Mouse (Mus musculus) heart, adult 2 months (tissue): ENCODE measurements around the gene Zbtb22. TPM values are rescaled to one million over a fixed set of nuclear protein-coding genes. Genes with fewer than 3 reads are reported as not detected.

ENCODE experiments used
- DNase-seq, 2 experiments: peaks; one replicate each; pipeline ENCODE4 v3.0.0; 2021
- H3K27ac ChIP-seq: fragments of 200-600 bp; 2 replicates; pipeline ENCODE4 v1.8.1; 2022
- H3K27me3 ChIP-seq: fragments of 200-500 bp; 2 replicates; pipeline ENCODE4 v1.6.1; 2012; ENCODE audit warnings: mild to moderate bottlenecking, low read length, inconsistent platforms, mixed read lengths; ENCODE audit not compliant: control insufficient read depth, insufficient read depth
- H3K36me3 ChIP-seq: fragments of 200-500 bp; 2 replicates; pipeline ENCODE4 v1.6.1; 2012; ENCODE audit warnings: low read length, inconsistent platforms; ENCODE audit not compliant: control insufficient read depth, insufficient read depth
- H3K4me1 ChIP-seq: fragments of 200-500 bp; 2 replicates; pipeline ENCODE4 v1.6.1; 2011; ENCODE audit warnings: low read length; ENCODE audit not compliant: control insufficient read depth, insufficient read depth
- H3K4me3 ChIP-seq: fragments of 200-600 bp; 2 replicates; pipeline ENCODE4 v1.8.1; 2022
- H3K79me2 ChIP-seq: fragments of 200-500 bp; replicated peaks from 2 replicates; pipeline ENCODE4 v1.6.1; 2012; ENCODE audit warnings: mild to moderate bottlenecking, inconsistent platforms, low read length, moderate library complexity, mixed read lengths; ENCODE audit not compliant: control insufficient read depth, insufficient read depth
- H3K9ac ChIP-seq: fragments of 200-500 bp; 2 replicates; pipeline ENCODE4 v1.6.1; 2012; ENCODE audit warnings: low read depth, mild to moderate bottlenecking, control low read depth, inconsistent platforms, low read length, mixed read lengths
- CTCF ChIP-seq: fragments of 200-600 bp; IDR thresholded peaks from 2 replicates; pipeline ENCODE4 v1.8.1; 2022; ENCODE audit warnings: antibody characterized with exemption, mild to moderate bottlenecking, moderate library complexity
- EP300 ChIP-seq: fragments of 200-500 bp; IDR thresholded peaks from 2 replicates; pipeline ENCODE4 v1.6.1; 2011; ENCODE audit warnings: low read depth, low read length, control low read depth; ENCODE audit not compliant: insufficient read depth
- POLR2A ChIP-seq: fragments of 200-500 bp; IDR thresholded peaks from 2 replicates; pipeline ENCODE4 v1.6.1; 2011; ENCODE audit warnings: mild to moderate bottlenecking, low read depth, low read length, control low read depth; ENCODE audit not compliant: insufficient read depth
- WGBS: fragments of 180-500 bp; shearing (Covaris S2); methylation state at CpG from one replicate; pipeline ENCODE4 v1.1.7; 2018; 5-methylcytosine and 5-hydroxymethylcytosine counted together
- intact Hi-C: fragments of 180-260 bp; cut with DNase I; formaldehyde crosslinking; loops from one replicate; pipeline ENCODE4 v1.15.1; 2025
- polyA plus RNA-seq: library from polyadenylated mRNA; depleted of rRNA; stranded (reverse); fragments of >200 nt; gene quantifications from 2 replicates; pipeline ENCODE4 v1.2.3, GENCODE M21; 2012
- total RNA-seq, 2 experiments: library from RNA; stranded (reverse); gene quantifications; 2 replicates each; pipeline ENCODE4 v1.2.3; 2021

Gene Zbtb22
- total and polyA plus RNA-seq, 3 experiments, result 13.7 to 24.6 (median 18.8) TPM

DNA sequence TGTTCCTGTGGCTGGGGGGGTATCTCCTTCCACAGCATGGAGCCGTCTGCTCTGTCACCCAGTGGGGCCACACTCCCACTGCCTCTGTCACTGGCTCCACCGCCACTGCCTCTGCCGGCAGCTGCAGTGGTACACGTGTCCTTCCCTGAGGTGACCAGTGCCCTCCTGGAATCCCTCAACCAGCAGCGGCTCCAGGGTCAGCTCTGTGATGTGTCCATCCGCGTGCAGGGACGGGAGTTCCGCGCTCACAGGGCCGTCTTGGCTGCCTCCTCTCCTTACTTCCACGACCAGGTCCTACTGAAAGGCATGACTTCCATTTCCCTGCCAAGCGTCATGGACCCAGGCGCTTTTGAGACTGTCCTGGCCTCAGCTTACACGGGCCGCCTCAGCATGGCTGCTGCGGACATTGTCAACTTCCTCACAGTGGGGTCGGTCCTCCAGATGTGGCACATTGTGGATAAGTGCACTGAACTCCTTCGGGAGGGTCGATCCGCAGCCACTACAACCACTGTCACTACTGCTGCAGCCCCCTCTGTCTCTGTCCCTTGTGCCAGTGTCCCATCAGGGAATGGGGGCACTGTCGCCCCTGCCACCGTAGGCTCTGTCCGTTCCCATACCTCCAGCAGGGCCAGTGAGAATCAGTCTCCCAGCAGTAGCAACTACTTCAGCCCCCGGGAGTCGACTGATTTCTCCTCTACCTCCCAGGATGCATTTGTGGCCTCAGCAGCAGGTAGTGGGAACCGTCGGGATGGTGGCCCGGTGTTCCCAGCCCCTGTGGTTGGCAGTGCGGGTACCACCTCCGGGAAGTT, 1.3 kb downstream of the Zbtb22 start:
- Histone ChIP-seq H3K27ac (peak overlapping the region; percentile 62; the same call in 1 of the 2 replicates), H3K4me3 (peak overlapping the region; percentile 59; the same call in 1 of the 2 replicates), H3K79me2 (no peaks in the 10 kb centered on the region), H3K27me3 (no peaks in the 10 kb centered on the region), H3K9ac (no peak overlapping the region), H3K4me1 (peaks cover 4% of the 10 kb centered on the region), H3K36me3 (peaks cover 3% of the 10 kb centered on the region; the same call in 1 of the 2 replicates)
- TF ChIP-seq POLR2A (no peak), EP300 (no peak), CTCF (no peak)
- WGBS, result 70% methylated on average over 31 of the region's 31 CpGs
- intact Hi-C loops, result no loop called here
- DNase-seq, result no peak

DNA sequence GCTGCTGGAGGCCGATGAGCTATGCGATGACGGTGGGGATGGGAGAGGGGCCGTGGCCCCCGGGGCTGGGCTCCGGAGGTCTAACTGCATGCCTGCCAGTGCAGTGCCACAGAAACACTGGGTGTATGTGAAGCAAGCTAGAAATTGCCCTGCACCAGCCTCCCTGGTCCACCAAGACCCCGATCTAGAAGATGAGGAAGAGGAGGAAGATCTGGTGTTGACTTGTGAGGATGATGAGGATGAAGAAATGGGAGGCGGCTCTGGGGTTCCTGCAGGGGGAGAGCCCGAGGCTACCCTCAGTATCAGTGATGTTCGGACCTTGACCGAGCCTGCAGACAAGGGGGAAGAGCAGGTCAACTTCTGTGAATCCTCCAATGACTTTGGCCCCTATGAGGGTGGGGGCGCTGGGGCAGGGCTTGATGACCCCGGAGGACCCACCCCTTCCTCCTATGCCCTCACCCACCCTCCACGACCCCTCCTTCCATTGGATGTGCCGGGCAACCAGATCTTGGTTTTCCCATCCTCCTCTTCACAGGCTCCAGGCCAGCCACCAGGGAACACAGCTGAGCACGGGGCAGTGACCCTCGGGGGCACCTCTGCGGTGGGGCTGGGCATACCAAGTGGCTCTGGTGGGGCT, 2.1 kb downstream of the Zbtb22 start:
- intact Hi-C loops, result no loop called here
- Histone ChIP-seq H3K4me1 (peaks cover 4% of the 10 kb centered on the region), H3K36me3 (peaks cover 3% of the 10 kb centered on the region; the same call in 1 of the 2 replicates), H3K27me3 (no peaks in the 10 kb centered on the region), H3K27ac (no peak overlapping the region), H3K79me2 (no peaks in the 10 kb centered on the region), H3K4me3 (no peak overlapping the region), H3K9ac (no peak overlapping the region)
- 82% methylated on average over 18 of the region's 18 CpGs for WGBS
- peak in 1 of 2 experiments; percentile 24 for DNase-seq
- TF ChIP-seq POLR2A, result no peak
- TF ChIP-seq CTCF, result no peak
- no peak for TF ChIP-seq EP300

DNA sequence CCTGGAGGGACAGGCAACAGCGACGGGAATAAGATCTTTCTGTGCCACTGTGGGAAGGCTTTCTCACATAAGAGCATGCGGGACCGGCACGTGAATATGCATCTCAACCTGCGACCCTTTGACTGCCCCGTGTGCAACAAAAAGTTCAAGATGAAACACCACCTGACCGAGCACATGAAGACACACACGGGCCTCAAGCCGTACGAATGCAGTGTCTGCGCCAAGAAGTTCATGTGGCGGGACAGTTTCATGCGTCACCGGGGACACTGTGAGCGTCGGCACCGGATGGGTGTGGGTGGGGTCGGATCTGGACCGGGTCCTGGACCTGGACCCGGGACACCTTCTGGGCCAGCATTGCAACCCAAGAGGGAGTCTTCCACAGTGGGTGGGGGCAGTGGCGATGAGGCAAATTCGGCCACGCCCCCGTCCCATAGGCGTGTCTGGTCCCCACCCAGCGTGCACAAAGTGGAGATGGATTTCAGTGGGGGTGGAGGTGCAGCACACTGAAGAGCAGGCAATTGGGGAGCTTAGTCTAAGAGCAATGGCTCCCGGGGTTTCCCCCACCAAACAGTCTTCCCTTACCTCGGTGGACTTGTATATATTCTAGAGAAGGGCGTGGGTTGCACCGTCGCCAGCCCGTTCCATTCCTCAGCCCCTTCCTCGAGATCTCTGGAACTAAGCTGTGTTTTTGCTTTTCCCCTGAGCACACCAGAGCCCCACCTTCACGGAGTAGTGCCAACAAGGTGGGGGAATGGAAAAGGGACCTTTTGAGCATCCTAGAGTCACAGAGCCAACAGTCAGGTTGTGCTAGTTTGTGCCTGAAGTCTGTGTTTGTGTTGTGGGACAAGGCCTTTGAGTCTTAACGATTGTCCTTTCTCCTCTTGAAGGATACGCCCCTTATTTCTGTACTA, 2.8 kb downstream of the Zbtb22 start:
- TF ChIP-seq EP300, result 0 out of 2 replicates have a peak, but pooled peaks have one; percentile 29
- no peak for TF ChIP-seq CTCF
- TF ChIP-seq POLR2A, result no peak
- Histone ChIP-seq H3K27ac (peak overlapping the region; percentile 92), H3K9ac (0 out of 2 replicates have a peak overlapping the region, but pooled peaks have one; percentile 85), H3K79me2 (no peaks in the 10 kb centered on the region), H3K27me3 (no peaks in the 10 kb centered on the region), H3K36me3 (peaks cover 3% of the 10 kb centered on the region; the same call in 1 of the 2 replicates), H3K4me1 (peaks cover 4% of the 10 kb centered on the region), H3K4me3 (peak overlapping the region; percentile 75)
- 54% methylated on average over 37 of the region's 37 CpGs for WGBS
- intact Hi-C loops, result no loop called here
- DNase-seq, result peak; percentile 66 to 68

DNA sequence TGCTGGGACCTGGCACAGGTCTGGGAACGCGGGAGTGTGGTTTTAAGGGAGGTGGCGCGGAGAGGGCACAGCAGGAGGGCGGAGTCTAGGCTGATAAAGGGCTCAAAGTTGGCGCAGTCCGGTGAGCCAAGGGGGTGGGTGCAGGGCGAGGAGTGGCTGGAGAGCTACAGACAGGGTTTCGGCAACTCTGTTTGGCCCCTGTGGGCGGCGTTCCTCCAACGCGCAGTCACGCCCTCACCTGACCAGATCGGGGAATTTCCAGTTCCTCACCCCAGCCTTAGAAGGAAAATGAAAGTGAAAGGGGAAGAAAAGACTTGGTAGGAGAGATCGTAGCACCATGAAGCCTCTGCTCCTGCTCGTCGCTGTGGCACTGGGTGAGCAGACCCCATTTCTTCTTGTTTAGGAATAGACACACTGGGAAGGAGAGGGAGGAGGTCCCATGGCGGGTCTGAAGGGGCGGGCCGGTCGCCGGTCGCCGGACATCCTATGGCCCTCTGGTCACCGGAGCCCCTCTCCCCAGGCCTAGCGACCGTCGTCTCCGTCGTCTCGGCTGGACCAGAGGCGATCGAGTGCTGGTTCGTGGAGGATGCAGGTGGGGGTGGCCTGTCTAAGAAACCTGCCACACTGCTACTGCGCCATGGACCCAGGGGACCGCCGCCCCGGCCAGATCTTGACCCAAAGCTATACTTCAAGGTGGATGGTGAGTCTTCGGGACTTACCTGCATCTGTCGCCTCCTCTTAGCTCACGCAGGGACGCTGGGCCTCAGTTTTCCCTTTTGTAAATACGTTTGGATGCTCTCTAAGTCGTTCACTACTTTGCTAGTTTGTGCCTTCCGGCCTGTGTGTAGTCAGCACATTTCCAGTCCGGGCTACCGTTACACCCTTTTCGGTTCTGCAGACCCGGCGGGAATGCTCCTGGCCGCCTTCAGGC, 3.9 kb downstream of the Zbtb22 start:
- Histone ChIP-seq H3K79me2 (no peaks in the 10 kb centered on the region), H3K4me3 (peak overlapping the region; percentile 75), H3K4me1 (peaks cover 4% of the 10 kb centered on the region), H3K9ac (peak overlapping the region; percentile 85), H3K36me3 (peaks cover 3% of the 10 kb centered on the region; the same call in 1 of the 2 replicates), H3K27me3 (no peaks in the 10 kb centered on the region), H3K27ac (peak overlapping the region; percentile 92)
- peak; percentile 80; the same call in 1 of the 2 replicates for TF ChIP-seq EP300
- peak; percentile 86 for TF ChIP-seq POLR2A
- TF ChIP-seq CTCF, result peak; percentile 54
- intact Hi-C loops, result loop anchor here (1.0 to 10.0 kb wide), 3 partner anchors 10 to 675 kb away; partner anchors contain the start of genes Ager, Pbx2 and Rgl2
- DNase-seq, result peak; percentile 85 to 91
- WGBS, result under 1% methylated on average over 52 of the region's 52 CpGs
